Mouse (Mus musculus) v-Abl transformed pro-B cells (cell line): ENCODE data around the gene Sox6.
"Not testable (repeated sequence)": the region's sequence is repeated elsewhere in the genome, so short reads cannot be mapped to it uniquely, and the experiment has no call there.

Experiments
- in situ Hi-C, 2 experiments: fragments of 400-800 bp; cut with MboI; formaldehyde crosslinking; loops; one replicate each; pipeline ENCODE4 v1.15.1; 2025; ENCODE audit not compliant: unreplicated experiment in 2 of 2

Gene Sox6

GRCm38 (mm10) chr7:115684142-115684541 lies 354.5 kb downstream of the Sox6 start:
- in situ Hi-C loops: no loop called here

DNA sequence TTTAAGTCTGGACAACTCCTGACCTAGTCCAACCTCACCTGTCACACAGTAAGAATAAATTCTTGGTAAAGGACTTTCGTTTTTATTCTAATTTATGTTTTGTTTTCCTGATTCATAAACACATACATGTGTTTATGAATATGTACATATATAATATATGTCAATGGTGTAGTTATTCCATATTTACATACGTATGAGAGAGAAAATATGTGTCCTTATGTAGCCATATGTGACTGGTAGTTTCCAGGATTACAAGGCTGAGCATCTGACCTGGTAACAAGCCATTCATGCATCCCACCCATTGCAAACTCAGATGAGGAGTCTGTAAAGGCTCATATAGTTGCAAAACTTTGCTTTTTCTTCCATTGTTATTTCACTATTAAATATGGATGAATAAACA lies 366.8 kb downstream of the Sox6 start:
- in situ Hi-C loops: no loop called here

DNA sequence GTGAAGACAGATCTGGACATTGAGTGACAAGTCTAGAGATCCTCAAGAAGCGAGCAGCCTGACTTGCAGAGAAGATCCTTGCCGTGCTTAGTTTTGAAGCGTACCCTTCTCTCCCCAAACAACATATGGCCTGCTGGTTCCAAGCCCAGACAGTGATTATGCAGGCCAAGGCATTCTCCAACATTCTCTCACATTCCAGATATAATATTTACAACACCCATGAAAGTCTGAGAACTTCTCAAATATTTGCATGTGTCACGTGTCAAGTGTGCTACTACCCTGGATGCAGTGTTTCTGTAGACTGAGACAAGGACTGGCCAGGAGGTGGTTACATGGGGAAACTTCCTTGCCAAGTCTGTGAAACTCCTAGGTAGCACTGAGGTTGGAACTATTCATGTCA lies 367.3 kb downstream of the Sox6 start:
- in situ Hi-C loops: no loop called here

GRCm38 (mm10) chr7:115669207-115670004 lies 369.2 kb downstream of the Sox6 start:
- in situ Hi-C loops: no loop called here

DNA sequence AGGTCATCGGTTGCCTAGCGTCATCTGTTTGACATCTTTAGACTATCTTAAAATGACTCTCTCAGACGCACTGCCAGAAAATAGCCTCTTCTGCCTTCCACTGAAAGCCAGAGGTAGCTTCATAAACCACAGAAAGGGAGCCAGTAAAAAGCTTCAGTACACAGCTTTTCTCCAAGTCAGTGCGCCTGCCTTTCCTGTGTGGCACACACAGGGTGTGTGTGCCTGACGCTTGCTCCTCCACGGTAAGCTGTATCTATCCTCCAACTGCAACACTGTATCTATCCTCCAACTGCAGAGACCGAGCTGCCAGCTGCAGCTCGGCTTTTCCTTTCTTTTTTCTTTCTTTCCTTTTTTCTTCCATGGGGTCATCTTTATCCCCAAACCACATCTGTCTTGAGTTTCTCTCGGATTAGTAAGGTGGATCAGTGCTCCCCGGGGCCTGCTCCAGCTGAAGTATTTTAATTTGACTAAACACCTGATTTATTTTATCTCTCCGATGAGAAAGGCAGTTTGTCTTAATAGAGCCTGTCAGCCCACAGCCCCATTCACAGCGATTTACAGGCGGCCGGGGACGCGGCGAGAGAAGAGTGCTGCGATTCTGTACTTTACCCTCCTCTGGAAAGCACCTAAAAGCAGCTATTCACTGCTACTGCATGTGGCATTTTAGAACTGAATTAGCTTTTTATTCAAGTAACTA lies 371.8 kb downstream of the Sox6 start:
- in situ Hi-C loops: no loop called here

DNA sequence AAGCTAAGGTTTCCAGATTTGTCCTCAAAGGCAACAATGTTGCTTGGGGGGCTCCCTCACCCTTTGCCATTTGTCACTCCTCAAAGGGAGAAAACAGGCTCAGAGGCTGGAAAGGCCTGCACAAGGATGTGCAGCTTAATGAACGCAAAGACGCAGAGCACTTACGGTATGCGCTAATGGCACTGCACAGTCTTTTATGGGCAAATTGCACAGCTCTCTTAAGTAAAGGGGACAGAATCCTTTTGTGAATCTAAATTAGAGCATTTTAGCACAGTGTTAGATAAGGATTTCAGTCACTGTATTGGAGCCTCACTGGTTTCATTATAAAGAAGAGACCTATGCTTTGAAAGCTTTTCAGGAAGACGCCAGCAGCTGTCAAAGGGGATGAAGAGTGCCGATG lies 375.2 kb downstream of the Sox6 start:
- in situ Hi-C loops: no loop called here

GRCm38 (mm10) chr7:115662121-115662520 lies 376.5 kb downstream of the Sox6 start:
- in situ Hi-C loops: no loop called here

DNA sequence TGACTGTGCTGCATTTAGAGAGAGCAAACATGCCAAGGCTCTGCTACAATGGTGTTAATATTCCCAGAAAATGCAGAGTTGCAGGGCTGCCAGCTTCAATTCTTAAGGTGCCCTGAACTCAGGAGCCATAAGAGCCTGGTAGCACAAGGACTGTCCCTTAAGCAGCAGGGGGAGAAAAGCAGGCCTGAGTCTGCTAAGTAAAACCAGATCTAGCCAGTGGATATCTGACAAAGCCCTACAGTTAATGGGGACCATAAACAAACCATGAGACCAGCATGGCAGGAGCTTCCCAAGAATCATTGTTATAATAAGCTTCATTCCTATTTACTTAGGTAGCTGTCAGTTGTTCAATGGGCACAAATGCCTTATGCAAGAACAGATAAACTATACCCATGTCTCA lies 391.9 kb downstream of the Sox6 start:
- in situ Hi-C loops: no loop called here

DNA sequence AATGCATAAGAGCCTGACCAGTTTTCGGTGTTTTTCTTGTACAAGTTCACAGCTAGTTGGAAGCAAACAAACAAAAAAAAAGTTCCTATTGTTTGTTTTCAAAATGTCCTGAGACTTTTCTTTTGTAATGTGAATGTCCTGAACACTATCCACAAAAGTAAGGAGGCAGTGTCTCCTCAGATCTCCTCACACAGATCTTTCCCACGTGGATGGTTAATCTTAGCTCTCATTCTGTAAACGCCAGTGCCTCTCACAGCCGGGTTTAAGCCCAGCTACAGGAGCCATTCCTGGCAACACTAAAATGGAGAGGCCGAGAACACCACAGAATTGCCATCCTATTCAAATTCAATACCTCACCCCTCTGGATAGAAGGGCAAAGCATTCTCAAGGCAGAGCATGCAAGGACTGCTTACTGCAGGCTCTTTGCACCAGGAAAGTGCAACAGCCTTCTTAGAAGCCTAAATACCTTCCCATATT lies 392.6 kb downstream of the Sox6 start:
- in situ Hi-C loops: no loop called here

DNA sequence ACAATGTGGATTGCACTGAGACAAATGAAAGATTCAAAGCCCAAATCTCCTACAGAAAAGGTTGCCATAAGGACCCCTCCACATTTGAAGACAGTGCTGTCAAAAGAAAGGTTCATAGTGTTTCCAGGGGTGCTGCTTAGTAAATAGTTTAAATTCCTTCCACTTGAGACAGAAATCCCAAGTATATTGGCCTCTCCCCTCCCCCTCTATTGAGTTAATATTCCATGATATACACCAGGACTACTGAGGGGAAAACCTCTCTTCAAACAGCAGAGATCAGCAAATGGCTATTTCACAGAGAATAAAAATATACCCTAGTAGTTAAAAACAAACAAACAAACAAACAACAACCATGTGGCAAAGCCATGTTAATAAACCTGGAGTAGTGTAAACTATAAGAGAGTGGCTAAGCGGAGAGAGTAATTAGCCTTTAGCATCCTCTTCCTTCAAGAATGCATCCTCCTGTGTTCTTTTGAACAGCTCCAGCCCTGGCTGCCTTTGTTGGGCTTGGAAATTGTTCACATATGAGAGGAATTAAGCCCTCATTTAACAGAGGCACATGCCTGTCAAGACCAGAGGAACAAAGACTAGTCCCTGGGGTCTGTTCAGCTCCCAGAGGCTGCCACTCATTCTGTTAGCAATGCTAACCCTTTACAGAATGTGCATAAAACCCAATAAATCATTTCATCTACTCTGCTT lies 393.2 kb downstream of the Sox6 start:
- in situ Hi-C loops: no loop called here

DNA sequence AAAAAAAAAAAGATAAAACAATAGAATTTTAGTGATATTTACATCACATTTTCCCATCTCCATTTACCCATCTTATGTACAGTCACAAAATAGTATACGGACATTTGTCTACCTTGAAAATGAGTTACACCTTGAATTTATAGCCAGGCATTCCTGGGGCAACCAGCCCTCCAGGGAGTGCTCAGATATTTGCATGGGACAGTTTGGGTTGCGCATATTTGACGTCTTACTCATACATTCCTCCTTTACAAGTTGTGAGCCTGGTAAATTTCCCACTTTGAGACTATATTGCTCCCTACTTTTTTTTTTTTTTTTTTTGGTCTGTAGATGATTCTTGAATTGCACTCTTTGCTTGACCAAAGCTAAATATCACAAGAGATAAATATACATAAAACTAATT lies 407.9 kb downstream of the Sox6 start:
- in situ Hi-C loops: no loop called here

DNA sequence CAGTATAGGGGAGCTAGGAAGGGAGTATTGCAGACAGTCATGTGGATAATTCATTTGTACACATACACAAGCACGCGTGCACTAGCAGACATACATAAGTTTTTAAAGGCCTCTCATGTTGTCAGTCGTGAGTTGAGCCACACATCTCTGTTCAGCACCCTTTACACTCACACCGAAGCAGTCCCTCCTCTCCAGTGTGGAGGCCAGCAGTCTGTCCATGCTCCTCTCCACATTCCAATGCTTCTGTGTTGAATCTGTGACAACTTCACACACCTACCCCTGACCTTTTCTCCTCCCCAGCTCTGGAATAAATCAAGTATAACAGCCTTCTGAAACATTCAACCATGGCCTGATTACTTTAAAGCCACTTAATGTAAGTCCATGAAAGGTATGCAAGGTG lies 408.3 kb downstream of the Sox6 start:
- in situ Hi-C loops: no loop called here

DNA sequence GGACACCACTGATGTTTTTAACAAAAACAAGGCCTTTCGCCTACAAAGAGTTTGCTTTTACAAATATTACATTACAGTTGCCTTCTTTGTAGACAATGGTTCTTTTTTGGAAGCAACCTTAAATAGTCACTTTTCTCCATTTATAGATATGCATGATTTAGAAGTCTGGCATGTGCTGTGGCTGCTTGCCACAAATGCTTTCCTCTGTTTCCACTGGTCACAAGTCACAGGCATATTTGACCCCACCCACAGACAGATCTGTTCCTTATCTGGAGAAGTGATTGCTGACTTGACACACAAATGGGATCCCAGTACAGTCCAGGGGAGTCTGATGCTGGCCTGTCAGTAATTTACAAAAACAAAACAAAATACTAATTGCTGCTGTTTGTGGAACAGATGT lies 409.8 kb downstream of the Sox6 start:
- in situ Hi-C loops: no loop called here

DNA sequence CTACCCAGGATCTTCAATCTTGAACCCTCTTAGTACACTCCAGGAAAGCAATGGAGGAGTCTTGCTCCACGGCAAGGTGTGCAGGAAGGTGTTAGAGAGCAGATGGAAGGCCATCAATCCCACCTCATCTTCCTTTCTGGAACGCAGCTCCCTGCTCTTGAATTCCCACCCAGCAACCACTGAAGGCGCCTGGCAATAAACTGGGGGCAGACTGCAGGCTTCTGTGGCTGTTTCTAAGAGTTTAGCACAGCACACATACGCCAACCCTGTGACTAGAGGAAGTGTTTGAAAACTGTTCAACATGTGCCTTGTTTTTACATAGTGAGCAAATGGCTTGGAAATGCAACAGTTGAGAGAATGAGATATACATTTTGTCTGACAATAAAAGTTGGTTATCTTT lies 412.6 kb downstream of the Sox6 start:
- in situ Hi-C loops: no loop called here

DNA sequence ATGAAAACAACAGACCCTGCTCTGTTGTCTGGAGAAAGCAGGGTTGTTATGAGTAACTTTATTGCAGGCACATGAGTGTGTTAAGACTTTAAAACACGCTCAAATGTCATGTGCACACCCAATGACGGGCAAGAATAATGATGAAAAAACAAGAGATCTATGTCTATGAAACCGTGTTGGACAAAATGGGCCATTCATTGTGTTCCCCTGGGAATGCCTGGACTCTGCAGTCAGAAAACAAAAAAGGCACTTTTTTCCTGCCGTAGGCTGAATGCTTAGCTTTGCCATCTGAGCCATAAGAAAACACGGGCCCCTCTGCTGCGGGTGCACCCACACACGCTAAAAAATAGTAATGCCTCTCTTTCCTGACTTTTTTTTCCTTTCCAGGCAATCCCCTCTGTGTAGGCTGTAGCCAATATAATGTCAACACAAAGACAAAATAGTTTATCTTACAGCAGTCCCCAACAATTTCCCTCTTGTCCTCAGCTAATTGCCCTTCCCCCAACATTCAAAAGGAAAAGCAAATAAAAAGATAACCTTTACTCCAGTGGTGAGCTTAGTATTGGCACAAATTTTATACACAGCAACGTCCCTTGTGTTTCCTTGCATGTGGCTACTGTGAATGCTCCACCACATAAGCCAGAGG lies 413.6 kb downstream of the Sox6 start:
- in situ Hi-C loops: no loop called here

DNA sequence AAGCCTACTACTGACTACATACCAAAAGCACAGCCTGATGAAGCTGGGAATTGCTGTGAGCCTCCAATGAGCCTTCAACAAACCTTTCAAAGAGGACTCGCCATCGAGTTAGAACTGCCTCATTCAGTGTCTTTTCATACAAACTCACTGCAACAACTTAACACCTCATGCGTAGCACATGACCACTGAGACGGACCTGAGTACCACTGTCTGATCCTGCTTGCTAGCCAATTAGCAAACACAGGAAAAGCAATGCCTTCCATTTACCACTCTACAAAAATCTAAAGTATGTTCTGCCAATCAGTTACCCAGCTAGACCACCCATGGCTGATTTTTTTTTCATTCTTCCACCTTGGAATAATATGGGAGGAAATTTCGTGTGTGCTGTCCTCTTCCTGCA lies 414.1 kb downstream of the Sox6 start:
- in situ Hi-C loops: no loop called here

GRCm38 (mm10) chr7:115615697-115616237 lies 422.8 kb downstream of the Sox6 start:
- in situ Hi-C loops: no loop called here

DNA sequence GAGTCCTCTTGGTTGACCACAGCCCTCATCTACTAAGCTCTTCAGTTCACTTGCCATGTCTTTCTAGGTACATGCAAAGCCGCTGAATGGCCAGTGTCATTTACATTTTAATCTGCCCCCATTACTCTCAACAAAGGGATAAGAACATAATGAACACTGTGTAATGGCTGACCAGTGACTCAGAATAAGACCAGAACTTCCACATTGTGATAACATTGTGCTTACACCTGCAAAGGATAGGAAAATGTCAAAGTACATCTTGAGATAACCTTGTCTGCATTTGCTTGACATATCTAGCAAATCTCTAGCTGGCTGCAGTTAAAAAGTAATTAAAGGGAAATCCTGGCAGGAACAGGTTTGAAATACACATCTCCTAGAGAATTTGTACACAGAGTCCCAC lies 431.1 kb downstream of the Sox6 start:
- in situ Hi-C loops: no loop called here

- in situ Hi-C loops: not testable (repeated sequence)
Observed at GRCm38 (mm10) chr7:115606125-115606524, 432.5 kb downstream of the Sox6 start.

DNA sequence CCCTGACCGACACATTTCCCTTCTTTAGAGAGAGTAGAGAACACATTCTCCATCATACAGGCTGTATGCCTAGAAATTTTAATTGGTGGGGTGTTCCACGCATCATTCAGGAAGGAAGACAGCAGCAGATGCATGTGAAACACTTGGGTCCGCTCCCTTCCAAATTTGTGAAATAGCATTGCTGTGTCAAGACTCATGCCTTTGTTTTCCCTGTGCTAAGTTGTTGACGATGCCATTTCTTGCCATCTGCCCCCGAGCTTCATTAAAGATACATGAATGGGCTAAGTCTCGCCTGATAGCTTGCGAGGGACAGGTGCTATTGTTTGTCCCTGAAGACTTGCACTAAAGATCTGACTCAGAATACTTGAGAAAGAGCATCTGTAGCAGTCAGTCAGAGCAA lies 433.7 kb downstream of the Sox6 start:
- in situ Hi-C loops: no loop called here

DNA sequence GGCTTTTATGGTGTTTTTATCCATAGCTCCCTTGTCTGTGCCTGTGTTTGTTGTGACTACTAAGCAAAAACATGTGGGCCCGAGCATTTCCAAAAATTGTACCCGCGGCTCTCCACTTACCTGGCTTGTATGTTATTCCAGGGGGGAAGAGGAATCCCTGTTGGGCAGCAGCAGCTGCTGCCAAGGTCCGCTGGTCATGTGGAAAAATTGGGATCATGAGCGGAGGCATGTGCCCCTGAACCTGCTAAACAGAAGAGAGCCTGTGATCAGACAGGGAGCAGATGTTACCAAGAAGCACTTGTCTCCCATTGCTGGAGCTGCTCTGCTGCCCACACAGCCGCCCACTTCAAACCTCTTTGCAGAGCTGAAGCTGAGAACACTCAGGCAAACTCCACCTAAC lies 441.2 kb downstream of the Sox6 start:
- in situ Hi-C loops: no loop called here
